In the genomic region with DNA sequence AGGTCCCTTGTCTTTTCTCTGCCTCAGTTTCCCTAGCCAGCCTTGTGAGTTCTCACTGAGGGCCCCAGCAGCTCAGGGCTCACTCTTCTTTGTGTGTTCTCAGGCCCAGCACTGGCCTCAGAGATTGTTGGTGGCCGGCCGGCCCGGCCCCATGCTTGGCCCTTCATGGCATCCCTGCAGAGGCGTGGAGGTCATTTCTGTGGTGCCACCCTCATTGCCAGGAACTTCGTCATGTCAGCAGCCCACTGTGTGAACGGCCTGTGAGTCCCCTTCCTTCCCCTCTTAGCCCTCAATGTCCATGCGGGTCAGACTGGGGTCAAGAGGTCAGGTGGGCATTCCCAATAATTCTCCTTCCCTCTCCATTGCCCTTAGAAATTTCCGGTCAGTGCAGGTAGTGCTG, we compare ENCODE assay signal across 25 mouse cellular contexts. TPM values are rescaled to one million over a fixed set of nuclear protein-coding genes. Genes with fewer than 3 reads are reported as not detected.
DNase-seq lines count a peak whose midpoint lies in the region; TF ChIP-seq lines count a peak whose summit lies in the region.
"Had no signal": no experiment of that assay in that cellular context is flagged by ENCODE, and none has a peak within 500 bp of the region (broad histone marks: within the 10 kb centered on the region; RNA-seq: fewer than 3 reads in every experiment).

No protein-coding gene starts in this region.

- peak overlapping the region; percentile 7; the same call in 1 of the 2 replicates for H3K27ac ChIP-seq in liver, adult 2 months (replicated peaks; ENCODE audit: insufficient read depth, low read depth, low read length)
- H3K27ac ChIP-seq in bone marrow, adult 2 months (ENCODE audit: control insufficient read depth, insufficient read depth, low read depth, low read length, poor library complexity) = no peak overlapping the region
- H3K27ac ChIP-seq: embryonic facial prominence, embryonic 10.5 days; embryonic facial prominence, embryonic 12.5 days; forebrain, embryonic 13.5 days; forebrain, embryonic 15.5 days had no signal

- peak; percentile 91 for DNase-seq in heart, adult 11 months
- DNase-seq in heart, adult 18-20 months = no peak
- no peak for DNase-seq in liver, adult 2 months (ENCODE audit: extremely low read depth, low read depth, low spot score)
- DNase-seq in liver = no peak
- DNase-seq: adrenal gland, adult 2 months; adrenal gland, postnatal 10 days; adrenal gland, postnatal 25 days; B cell, adult 2 months; cerebellum, adult 11-12 months; cerebellum, adult 2 months; cerebellum, adult 9-10 months; cerebellum, postnatal 10 days; cerebellum, postnatal 25 days; forebrain, postnatal 0 days had no signal

- H3K79me2 ChIP-seq in liver, adult 2 months (ENCODE audit: control insufficient read depth, insufficient read depth, low read length) = no peaks in the 10 kb centered on the region

- TF ChIP-seq POLR2A in liver, adult 2 months (IDR thresholded peaks at IDR 0.05; ENCODE audit: extremely low read depth, insufficient read depth, low read length) = no peak
- no peak for TF ChIP-seq POLR2A in bone marrow, adult 2 months (IDR thresholded peaks at IDR 0.05; ENCODE audit: borderline replicate concordance, control insufficient read depth, low read depth, low read length)

- no peaks in the 10 kb centered on the region for H3K27me3 ChIP-seq in liver, adult 2 months (ENCODE audit: control insufficient read depth, insufficient read depth, low read length)

- peaks cover 20% of the 10 kb centered on the region for H3K4me1 ChIP-seq in liver, adult 2 months (ENCODE audit: control insufficient read depth, insufficient read depth, low read length)
- H3K4me1 ChIP-seq in bone marrow, adult 2 months (ENCODE audit: control insufficient read depth, insufficient read depth, low read length) = peaks cover 6% of the 10 kb centered on the region; the same call in 1 of the 2 replicates

- WGBS in liver, adult 2 months = 42% methylated on average over 8 of the region's 8 CpGs
- WGBS in bone marrow, adult 2 months = 55% methylated on average over 8 of the region's 8 CpGs

- TF ChIP-seq CTCF in liver, adult 2 months (IDR thresholded peaks at IDR 0.05; ENCODE audit: low read depth, low read length) = no peak
- no peak for TF ChIP-seq CTCF in bone marrow, adult 2 months (IDR thresholded peaks at IDR 0.05; ENCODE audit: control insufficient read depth, insufficient read depth, low read length)

- no peak overlapping the region for H3K4me3 ChIP-seq in liver, adult 2 months (ENCODE audit: insufficient read depth, low read depth, low read length)
- H3K4me3 ChIP-seq in bone marrow, adult 2 months (replicated peaks; ENCODE audit: control insufficient read depth, low read depth, low read length) = peak overlapping the region; percentile 12
- H3K4me3 ChIP-seq: embryonic facial prominence, embryonic 10.5 days; embryonic facial prominence, embryonic 12.5 days; forebrain, embryonic 13.5 days; forebrain, embryonic 15.5 days had no signal

- H3K36me3 ChIP-seq in liver, adult 2 months (ENCODE audit: control insufficient read depth, insufficient read depth, low read length) = no peaks in the 10 kb centered on the region
- H3K36me3 ChIP-seq: embryonic facial prominence, embryonic 10.5 days; embryonic facial prominence, embryonic 12.5 days; forebrain, embryonic 15.5 days; G1E had no signal

- H3K9ac ChIP-seq in liver, adult 2 months (ENCODE audit: low read depth, low read length) = no peak overlapping the region
- H3K9ac ChIP-seq: embryonic facial prominence, embryonic 12.5 days; forebrain, embryonic 13.5 days; forebrain, embryonic 15.5 days; forebrain, postnatal 0 days had no signal

RNA-seq across cellular contexts. Expression of a gene that starts 0.6 kb away (rescaled TPM):
- total RNA-seq in heart, adult 18-20 months (2021) = not detected
- total RNA-seq in liver, adult 2 months (2014; rRNA removed) = 0.20 TPM in 1 of 2 replicates, not detected in the other
- polyA plus RNA-seq in liver, adult 2 months (2012; rRNA removed) = 0.12 and 0.15 TPM in 2 replicates
- 102 and 162 TPM in 2 replicates for polyA plus RNA-seq in bone marrow, adult 2 months (2011; ENCODE audit: insufficient read depth, insufficient read length, low replicate concordance, missing spikeins)
- total RNA-seq: adrenal gland, postnatal 25 days; CH12.LX; forebrain, postnatal 0 days; G1E had no signal
- polyA plus RNA-seq: CD4-positive, CD25-positive, alpha-beta regulatory T cell, adult 4 months; cortical plate, adult 2 months; forebrain, embryonic 11.5 days; forebrain, embryonic 13.5 days; forebrain, embryonic 15.5 days; forebrain, postnatal 0 days had no signal

RNA-seq across cellular contexts. Expression of a gene that starts 4.0 kb away (rescaled TPM):
- total RNA-seq in heart, adult 18-20 months (2021) = 100 to 1,000 TPM in 1 of 2 experiments, 10 to 100 TPM in 1; 49.7 to 435 TPM
- total RNA-seq in liver, adult 2 months (2014; rRNA removed) = 5.7 and 11.3 TPM in 2 replicates
- 0.37 and 0.98 TPM in 2 replicates for polyA plus RNA-seq in liver, adult 2 months (2012; rRNA removed)
- polyA plus RNA-seq in bone marrow, adult 2 months (2011; ENCODE audit: insufficient read depth, insufficient read length, low replicate concordance, missing spikeins) = 20.0 TPM in 1 of 2 replicates, not detected in the other
- total RNA-seq: CH12.LX; forebrain, postnatal 0 days; G1E had no signal
- polyA plus RNA-seq: CD4-positive, CD25-positive, alpha-beta regulatory T cell, adult 4 months; embryonic facial prominence, embryonic 10.5 days; embryonic facial prominence, embryonic 12.5 days; embryonic facial prominence, embryonic 14.5 days; forebrain, embryonic 11.5 days; forebrain, embryonic 13.5 days; forebrain, embryonic 15.5 days; forebrain, postnatal 0 days; G1E had no signal

RNA-seq across cellular contexts. Expression of a gene that starts 12.2 kb away (rescaled TPM):
- total RNA-seq in heart, adult 18-20 months (2021) = under 1 TPM; 0.12 to 0.18 TPM
- under 0.01 TPM in 1 of 2 replicates, not detected in the other for total RNA-seq in liver, adult 2 months (2014; rRNA removed)
- polyA plus RNA-seq in liver, adult 2 months (2012; rRNA removed) = 0.38 and 0.47 TPM in 2 replicates
- 16.4 and 32.4 TPM in 2 replicates for polyA plus RNA-seq in bone marrow, adult 2 months (2011; ENCODE audit: insufficient read depth, insufficient read length, low replicate concordance, missing spikeins)

RNA-seq across cellular contexts. Expression of a gene that starts 12.3 kb away (rescaled TPM):
- not detected for total RNA-seq in heart, adult 18-20 months (2021)
- 0.40 TPM in 1 of 2 replicates, not detected in the other for total RNA-seq in liver, adult 2 months (2014; rRNA removed)
- 0.20 and 1.1 TPM in 2 replicates for polyA plus RNA-seq in liver, adult 2 months (2012; rRNA removed)
- 143 and 259 TPM in 2 replicates for polyA plus RNA-seq in bone marrow, adult 2 months (2011; ENCODE audit: insufficient read depth, insufficient read length, low replicate concordance, missing spikeins)
- total RNA-seq: adrenal gland, postnatal 25 days had no signal
- polyA plus RNA-seq: CD4-positive, CD25-positive, alpha-beta regulatory T cell, adult 4 months had no signal

RNA-seq across cellular contexts. Expression of a gene that starts 22.1 kb away (rescaled TPM):
- total RNA-seq in heart, adult 18-20 months (2021) = 10 to 100 TPM; 50.4 to 56.7 TPM
- total RNA-seq in liver, adult 2 months (2014; rRNA removed) = 5.9 and 8.2 TPM in 2 replicates
- polyA plus RNA-seq in liver, adult 2 months (2012; rRNA removed) = 29.9 and 30.6 TPM in 2 replicates
- 12.3 and 19.2 TPM in 2 replicates for polyA plus RNA-seq in bone marrow, adult 2 months (2011; ENCODE audit: insufficient read depth, insufficient read length, low replicate concordance, missing spikeins)
